Mouse (Mus musculus) intestine, embryonic 15.5 days (tissue): ENCODE data around the gene Tbx5. TPM values are rescaled to one million over a fixed set of nuclear protein-coding genes. Genes with fewer than 3 reads are reported as not detected.
A peak's percentile ranks its signal among the peaks of the same experiment; 100 is the strongest.

Source experiments
- ATAC-seq: fragments of 200-750 bp; cut with Nextera tagmentation; 2 replicates; pipeline ENCODE4 v1.8.0; 2017; ENCODE audit warnings: moderate TSS enrichment, moderate library complexity
- H3K27ac ChIP-seq: fragments of 300-500 bp; sonication (generic); 2 replicates; pipeline ENCODE4 v1.5.1; 2015; ENCODE audit warnings: mild to moderate bottlenecking, inconsistent platforms
- H3K27me3 ChIP-seq: fragments of 300-500 bp; sonication (generic); replicated peaks from 2 replicates; pipeline ENCODE4 v1.6.1; 2015; ENCODE audit warnings: inconsistent platforms
- H3K36me3 ChIP-seq: fragments of 300-500 bp; sonication (generic); 2 replicates; pipeline ENCODE4 v1.6.1; 2015; ENCODE audit warnings: inconsistent platforms
- H3K4me1 ChIP-seq: fragments of 300-500 bp; sonication (generic); replicated peaks from 2 replicates; pipeline ENCODE4 v1.6.1; 2015; ENCODE audit warnings: inconsistent platforms
- H3K4me2 ChIP-seq: fragments of 300-500 bp; sonication (generic); replicated peaks from 2 replicates; pipeline ENCODE4 v1.6.1; 2015; ENCODE audit warnings: mild to moderate bottlenecking, inconsistent platforms
- H3K4me3 ChIP-seq: fragments of 300-500 bp; sonication (generic); replicated peaks from 2 replicates; pipeline ENCODE4 v1.5.1; 2015; ENCODE audit warnings: inconsistent platforms
- H3K9ac ChIP-seq: fragments of 300-500 bp; sonication (generic); 2 replicates; pipeline ENCODE4 v1.6.1; 2015; ENCODE audit warnings: inconsistent platforms
- H3K9me3 ChIP-seq: fragments of 300-500 bp; sonication (generic); 2 replicates; pipeline ENCODE4 v1.6.1; 2016; ENCODE audit warnings: inconsistent platforms
- WGBS: fragments of 180-500 bp; shearing (Covaris S2); methylation state at CpG from one replicate; pipeline ENCODE4 v1.1.7; 2015; 5-methylcytosine and 5-hydroxymethylcytosine counted together
- polyA plus RNA-seq: library from polyadenylated mRNA; unstranded; fragments of >200 nt; fragmentation: Nextera tagmentation; extraction: Ambion mirVana; gene quantifications from 2 replicates; pipeline ENCODE4 v1.2.1, GENCODE M21; 2015

Tbx5 gene
- polyA plus RNA-seq, result 0.13 TPM in 1 of 2 replicates, not detected in the other

GRCm38 (mm10) chr5:119832479-119832796 is at the start of gene Tbx5:
Tbx5 (plus strand) TSS chr5:119832668.
- Histone ChIP-seq H3K4me3 (peak within 1 kb of the TSS; percentile 14; the same call in 1 of the 2 replicates), H3K27me3 (peaks cover 90% of the 10 kb centered on the region), H3K4me2 (peak within 1 kb of the TSS; percentile 50; the same call in 1 of the 2 replicates), H3K4me1 (no peaks in the 10 kb centered on the region), H3K36me3 (no peaks in the 10 kb centered on the region), H3K9ac (no peak within 1 kb of the TSS), H3K27ac (no peak within 1 kb of the TSS), H3K9me3 (no peaks in the 10 kb centered on the region)
- ATAC-seq, result no peak
- WGBS, result 1% methylated on average over 16 of the region's 16 CpGs

- no peak overlapping the region for H3K27ac ChIP-seq
- H3K4me3 ChIP-seq, result no peak overlapping the region
- H3K9ac ChIP-seq, result no peak overlapping the region
- H3K4me2 ChIP-seq, result no peak overlapping the region
- ATAC-seq, result no peak
- H3K4me1 ChIP-seq, result no peaks in the 10 kb centered on the region
- H3K36me3 ChIP-seq, result no peaks in the 10 kb centered on the region
- H3K27me3 ChIP-seq, result peaks cover 11% of the 10 kb centered on the region
- no peaks in the 10 kb centered on the region for H3K9me3 ChIP-seq
- 90% methylated on average over 7 of the region's 7 CpGs for WGBS
Measured at GRCm38 (mm10) chr5:119785959-119786358, 46.5 kb upstream of the Tbx5 start.

GRCm38 (mm10) chr5:119791664-119792063 is 40.8 kb upstream of the Tbx5 start:
- Histone ChIP-seq H3K4me2 (no peak overlapping the region), H3K27me3 (peaks cover 43% of the 10 kb centered on the region), H3K4me3 (no peak overlapping the region), H3K9me3 (no peaks in the 10 kb centered on the region), H3K36me3 (no peaks in the 10 kb centered on the region), H3K9ac (no peak overlapping the region), H3K27ac (no peak overlapping the region), H3K4me1 (no peaks in the 10 kb centered on the region)
- ATAC-seq, result no peak
- whole genome bisulfite sequencing, result 53% methylated on average over 5 of the region's 5 CpGs

GRCm38 (mm10) chr5:119793972-119794371 is 38.5 kb upstream of the Tbx5 start:
- Histone ChIP-seq H3K27me3 (peaks cover 63% of the 10 kb centered on the region), H3K4me2 (no peak overlapping the region)

GRCm38 (mm10) chr5:119795376-119795775 is 37.1 kb upstream of the Tbx5 start:
- H3K9ac ChIP-seq, result no peak overlapping the region
- no peaks in the 10 kb centered on the region for H3K4me1 ChIP-seq
- H3K36me3 ChIP-seq, result no peaks in the 10 kb centered on the region
- H3K27me3 ChIP-seq, result peaks cover 77% of the 10 kb centered on the region
- no peak overlapping the region for H3K27ac ChIP-seq
- H3K4me3 ChIP-seq, result no peak overlapping the region
- ATAC-seq, result no peak
- WGBS, result 2% methylated on average over 6 of the region's 6 CpGs
- no peak overlapping the region for H3K4me2 ChIP-seq
- no peaks in the 10 kb centered on the region for H3K9me3 ChIP-seq

More at GRCm38 (mm10) chr5:119793972-119794371, 38.5 kb upstream of the Tbx5 start:
- WGBS, result 7% methylated on average over 4 of the region's 4 CpGs
- no peak overlapping the region for H3K4me3 ChIP-seq
- H3K36me3 ChIP-seq, result no peaks in the 10 kb centered on the region
- H3K9me3 ChIP-seq, result no peaks in the 10 kb centered on the region
- no peak for ATAC-seq
- no peak overlapping the region for H3K9ac ChIP-seq
- no peaks in the 10 kb centered on the region for H3K4me1 ChIP-seq
- no peak overlapping the region for H3K27ac ChIP-seq

DNA sequence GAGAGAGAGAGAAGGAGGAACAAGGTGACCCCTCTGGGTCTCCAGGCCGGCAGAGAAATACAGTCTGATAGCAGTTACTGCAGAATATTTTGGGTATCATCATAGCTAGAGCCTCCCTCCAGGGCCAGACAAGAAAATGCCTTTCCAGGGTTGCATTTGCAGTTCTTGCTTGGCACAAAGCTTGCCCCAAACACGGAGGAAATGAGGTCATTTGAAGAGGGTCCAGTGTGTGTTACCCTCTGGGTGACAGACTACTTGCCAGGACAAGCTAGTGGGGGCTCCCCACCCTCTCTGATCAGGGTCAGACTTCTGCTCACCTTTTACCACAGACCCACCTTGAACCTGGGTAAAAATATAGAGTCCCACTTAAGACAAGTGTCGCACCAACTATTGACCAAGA is 36.7 kb upstream of the Tbx5 start:
- H3K27me3 ChIP-seq, result peaks cover 81% of the 10 kb centered on the region
- ATAC-seq, result no peak
- no peak overlapping the region for H3K9ac ChIP-seq
- no peaks in the 10 kb centered on the region for H3K4me1 ChIP-seq
- H3K36me3 ChIP-seq, result no peaks in the 10 kb centered on the region
- H3K27ac ChIP-seq, result no peak overlapping the region
- WGBS, result 11% methylated on average over 3 of the region's 3 CpGs
- no peak overlapping the region for H3K4me3 ChIP-seq
- no peaks in the 10 kb centered on the region for H3K9me3 ChIP-seq
- H3K4me2 ChIP-seq, result no peak overlapping the region

GRCm38 (mm10) chr5:119796443-119797160 is 35.9 kb upstream of the Tbx5 start:
- Histone ChIP-seq H3K9ac (no peak overlapping the region), H3K4me3 (no peak overlapping the region), H3K4me2 (no peak overlapping the region), H3K36me3 (no peaks in the 10 kb centered on the region), H3K9me3 (no peaks in the 10 kb centered on the region), H3K4me1 (no peaks in the 10 kb centered on the region), H3K27ac (no peak overlapping the region), H3K27me3 (peaks cover 89% of the 10 kb centered on the region)
- ATAC-seq, result no peak
- 1% methylated on average over 33 of the region's 33 CpGs for whole genome bisulfite sequencing

GRCm38 (mm10) chr5:119797580-119798150 is 34.8 kb upstream of the Tbx5 start:
- no peaks in the 10 kb centered on the region for H3K4me1 ChIP-seq
- under 1% methylated on average over 26 of the region's 26 CpGs for WGBS
- no peak for ATAC-seq
- no peak overlapping the region for H3K4me3 ChIP-seq
- no peaks in the 10 kb centered on the region for H3K36me3 ChIP-seq
- no peak overlapping the region for H3K9ac ChIP-seq
- H3K4me2 ChIP-seq, result no peak overlapping the region
- H3K27me3 ChIP-seq, result peaks cover 95% of the 10 kb centered on the region
- H3K9me3 ChIP-seq, result no peaks in the 10 kb centered on the region
- H3K27ac ChIP-seq, result no peak overlapping the region

DNA sequence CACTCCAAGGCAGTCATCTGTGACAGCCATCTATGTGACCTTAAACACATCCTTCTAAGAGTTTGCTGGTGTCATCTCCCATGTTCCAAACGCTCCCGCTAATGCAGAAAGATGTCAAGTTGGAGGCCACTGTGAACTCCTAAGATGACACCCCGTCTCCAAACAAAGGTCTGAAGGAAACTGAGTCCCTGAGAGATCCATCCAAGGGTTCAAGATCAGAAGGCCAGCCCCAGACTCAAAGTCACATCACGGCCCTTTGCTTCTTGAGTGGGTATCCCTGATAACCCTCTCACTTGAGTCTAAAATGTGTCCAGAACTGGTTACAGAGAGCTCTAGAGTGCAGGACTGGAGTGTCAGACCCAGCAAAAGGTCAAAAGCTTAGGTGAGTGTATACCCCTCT is 34.2 kb upstream of the Tbx5 start:
- no peaks in the 10 kb centered on the region for H3K9me3 ChIP-seq
- WGBS, result 2% methylated on average over 4 of the region's 4 CpGs
- ATAC-seq, result no peak
- H3K4me2 ChIP-seq, result no peak overlapping the region
- no peak overlapping the region for H3K27ac ChIP-seq
- no peak overlapping the region for H3K4me3 ChIP-seq
- H3K9ac ChIP-seq, result no peak overlapping the region
- H3K27me3 ChIP-seq, result peaks cover 98% of the 10 kb centered on the region
- H3K36me3 ChIP-seq, result no peaks in the 10 kb centered on the region
- no peaks in the 10 kb centered on the region for H3K4me1 ChIP-seq

- H3K36me3 ChIP-seq, result no peaks in the 10 kb centered on the region
- no peaks in the 10 kb centered on the region for H3K9me3 ChIP-seq
- no peak overlapping the region for H3K4me2 ChIP-seq
- H3K9ac ChIP-seq, result no peak overlapping the region
- 5% methylated on average over 5 of the region's 5 CpGs for WGBS
- no peaks in the 10 kb centered on the region for H3K4me1 ChIP-seq
- peaks cover 98% of the 10 kb centered on the region for H3K27me3 ChIP-seq
- H3K4me3 ChIP-seq, result no peak overlapping the region
- ATAC-seq, result no peak
- H3K27ac ChIP-seq, result no peak overlapping the region
Measured at GRCm38 (mm10) chr5:119798713-119799418, 33.6 kb upstream of the Tbx5 start.

DNA sequence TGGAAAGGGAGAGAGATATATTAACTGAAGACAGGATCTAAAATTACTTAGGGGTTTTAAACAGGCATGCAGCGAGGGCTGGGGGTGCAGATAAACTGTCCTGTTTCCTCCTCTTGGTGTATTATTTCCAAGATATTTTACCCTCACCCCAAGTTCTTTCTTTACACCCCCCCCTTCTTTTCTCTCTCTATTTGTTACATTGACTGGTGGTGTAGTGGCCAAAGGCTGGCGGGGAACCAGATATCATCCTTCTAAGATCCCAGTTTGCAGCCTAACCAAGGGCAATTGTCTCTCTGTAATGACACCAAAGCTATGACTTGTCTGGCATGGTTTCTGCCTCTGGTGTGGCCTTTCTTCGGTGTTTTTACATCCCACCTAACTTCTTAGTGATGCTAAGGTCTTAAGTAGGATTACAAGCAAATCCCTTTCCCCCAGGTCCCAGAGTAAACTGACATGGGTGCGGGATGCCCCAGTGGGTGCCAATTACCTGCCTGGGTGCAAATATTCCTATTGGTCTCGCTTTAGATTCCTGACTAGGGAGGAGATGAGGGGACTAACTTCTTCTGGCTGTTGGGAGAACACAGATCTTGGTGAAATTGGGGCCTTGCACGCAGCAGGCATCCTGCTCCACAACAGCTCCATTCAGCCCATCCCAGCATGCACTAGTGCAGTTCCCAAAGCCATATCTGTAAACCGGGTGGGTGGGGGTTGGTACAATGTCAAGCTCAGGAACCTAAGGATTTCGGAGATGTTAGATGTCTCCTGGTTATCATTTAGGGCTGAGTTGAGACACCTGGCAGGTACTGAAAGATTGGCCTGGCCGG is 32.8 kb upstream of the Tbx5 start:
- H3K4me2 ChIP-seq, result no peak overlapping the region
- no peak overlapping the region for H3K9ac ChIP-seq
- no peaks in the 10 kb centered on the region for H3K9me3 ChIP-seq
- WGBS, result 5% methylated on average over 9 of the region's 9 CpGs
- no peaks in the 10 kb centered on the region for H3K4me1 ChIP-seq
- H3K27ac ChIP-seq, result no peak overlapping the region
- H3K27me3 ChIP-seq, result peaks cover 98% of the 10 kb centered on the region
- no peak for ATAC-seq
- H3K4me3 ChIP-seq, result no peak overlapping the region
- no peaks in the 10 kb centered on the region for H3K36me3 ChIP-seq

DNA sequence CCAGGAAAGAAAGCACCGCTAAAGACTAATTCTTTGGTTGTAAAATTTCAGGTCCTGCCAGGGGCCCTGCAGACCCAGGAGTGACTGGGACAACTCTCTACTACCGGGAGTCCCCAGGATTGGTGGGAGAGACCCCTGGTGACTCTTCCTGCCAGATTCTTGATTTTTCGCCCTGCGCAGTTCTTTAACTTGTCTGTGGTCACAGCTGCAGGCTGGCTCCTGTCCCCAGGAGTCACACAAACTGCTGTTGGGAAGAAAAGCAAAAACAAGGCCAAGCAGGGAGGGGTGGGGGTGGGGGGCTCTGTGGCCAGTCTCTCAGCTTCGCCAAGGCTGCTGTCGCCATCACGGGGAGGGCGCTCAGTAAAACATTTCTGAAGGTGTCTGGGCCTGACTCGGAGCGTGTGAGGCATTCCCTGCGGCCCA is 32.2 kb upstream of the Tbx5 start:
- Histone ChIP-seq H3K9ac (no peak overlapping the region), H3K9me3 (no peaks in the 10 kb centered on the region), H3K27ac (no peak overlapping the region), H3K4me1 (no peaks in the 10 kb centered on the region), H3K36me3 (no peaks in the 10 kb centered on the region), H3K27me3 (peaks cover 98% of the 10 kb centered on the region), H3K4me2 (no peak overlapping the region), H3K4me3 (no peak overlapping the region)
- no peak for ATAC-seq
- 0% methylated on average over 11 of the region's 11 CpGs for WGBS
